Comparison of ENCODE assay signal across 18 mouse cellular contexts in the genomic region with DNA sequence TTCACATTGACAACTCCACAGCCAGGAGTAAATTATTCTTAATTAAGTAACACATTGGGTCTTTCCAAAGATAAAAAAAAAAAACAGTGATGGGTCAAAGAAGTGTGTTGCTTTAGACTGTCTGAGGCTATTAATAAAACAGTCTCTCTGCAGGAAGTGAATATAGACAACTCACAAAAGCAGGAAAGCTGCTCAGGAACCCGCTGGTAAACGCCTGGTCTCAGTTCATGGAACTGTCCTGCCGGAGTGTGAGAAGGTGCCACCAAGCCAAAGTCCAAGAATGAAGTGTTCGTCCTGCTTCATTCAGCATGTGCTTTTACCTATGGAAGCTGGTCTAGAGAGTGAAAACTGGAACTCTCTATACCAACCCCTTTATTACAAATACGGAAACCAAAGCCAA.
"Had no signal": no experiment of that assay in that cellular context is flagged by ENCODE, and none has a peak within 500 bp of the region (broad histone marks: within the 10 kb centered on the region; RNA-seq: fewer than 3 reads in every experiment).

No protein-coding gene starts in this region.

- DNase-seq: kidney, adult 8-10 months; kidney, postnatal 14 days; kidney, postnatal 4 days; left cerebral cortex, postnatal 4 days; liver, postnatal 0 days; midbrain, embryonic 14.5 days; right cerebral cortex, adult 18-20 months; right cerebral cortex, postnatal 14 days; right cerebral cortex, postnatal 4 days; thymus, postnatal 25 days had no signal

- H3K27me3 ChIP-seq: limb, embryonic 12.5 days; limb, embryonic 15.5 days; neural tube, embryonic 12.5 days; neural tube, embryonic 15.5 days had no signal

- H3K4me3 ChIP-seq: limb, embryonic 12.5 days; limb, embryonic 15.5 days; neural tube, embryonic 12.5 days; neural tube, embryonic 15.5 days had no signal

- ATAC-seq: intestine, postnatal 0 days; liver, postnatal 0 days had no signal

- H3K4me1 ChIP-seq: limb, embryonic 12.5 days; neural tube, embryonic 12.5 days; neural tube, embryonic 15.5 days had no signal

- H3K9me3 ChIP-seq: limb, embryonic 15.5 days; neural tube, embryonic 15.5 days had no signal

- H3K36me3 ChIP-seq: limb, embryonic 12.5 days; limb, embryonic 15.5 days; neural tube, embryonic 12.5 days; neural tube, embryonic 15.5 days had no signal

- H3K27ac ChIP-seq: limb, embryonic 12.5 days; limb, embryonic 15.5 days; liver, embryonic 14.5 days; macrophage; neural tube, embryonic 12.5 days; neural tube, embryonic 15.5 days; stomach, postnatal 0 days had no signal
